Mouse (Mus musculus): ENCODE data around the gene Abracl.

Gene Abracl

DNA sequence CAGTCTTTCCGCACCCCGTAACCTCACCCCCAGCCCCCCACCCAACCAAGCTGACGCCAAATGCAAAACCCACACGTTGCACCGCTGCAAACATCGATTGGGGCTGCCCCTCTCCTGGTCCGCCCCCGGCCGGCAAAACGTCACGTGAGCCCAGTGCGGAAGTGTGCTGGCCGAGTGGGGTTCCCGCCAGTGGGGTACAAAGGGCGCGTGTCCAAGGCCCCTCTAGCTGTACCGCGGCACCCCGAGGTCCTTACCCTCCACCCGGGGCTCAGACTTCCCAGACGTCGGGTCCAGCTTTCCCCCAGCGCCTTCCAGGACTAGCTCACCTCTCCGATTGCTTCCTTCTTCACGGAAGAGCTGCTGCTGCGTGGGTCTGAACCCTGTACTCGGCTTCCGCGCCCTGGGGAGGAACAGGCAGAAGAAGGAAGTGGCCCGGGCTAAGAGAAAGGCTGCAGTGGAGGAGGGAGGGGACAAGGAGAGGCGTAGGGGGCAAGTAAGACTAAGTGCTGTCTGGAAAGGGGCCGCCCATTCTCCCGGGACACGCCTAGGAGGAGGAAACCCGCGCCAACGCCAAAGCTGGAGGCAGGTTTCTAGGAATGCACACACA is at the start of gene Abracl:
Abracl (minus strand) TSS at position 548 of the 607 bp plus-strand sequence.
- DNase-seq (ENCODE audit: low spot score in 2 of 2) = peak; percentile 24 to 48

DNA sequence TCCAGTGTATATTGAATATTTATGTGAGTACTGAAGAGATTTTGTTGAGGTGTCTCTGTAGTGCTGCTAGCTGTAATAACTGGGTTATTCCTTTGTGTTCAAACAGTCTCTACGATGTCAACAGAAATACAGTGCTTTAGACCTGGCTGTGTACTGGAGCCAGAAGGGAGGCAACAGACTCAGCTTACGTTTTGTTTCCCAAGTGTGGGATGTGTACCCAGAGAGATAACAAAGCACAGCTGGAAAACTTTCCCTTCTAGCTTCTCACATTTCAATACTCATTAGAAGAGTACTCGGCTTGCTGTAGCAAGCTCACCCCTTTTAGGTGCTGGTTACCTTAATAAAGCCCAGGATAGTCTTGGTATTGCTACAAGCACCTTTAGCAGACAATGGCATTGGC is 49.8 kb upstream of the Abracl start:
- DNase-seq (ENCODE audit: low spot score in 2 of 2) = no peak

DNA sequence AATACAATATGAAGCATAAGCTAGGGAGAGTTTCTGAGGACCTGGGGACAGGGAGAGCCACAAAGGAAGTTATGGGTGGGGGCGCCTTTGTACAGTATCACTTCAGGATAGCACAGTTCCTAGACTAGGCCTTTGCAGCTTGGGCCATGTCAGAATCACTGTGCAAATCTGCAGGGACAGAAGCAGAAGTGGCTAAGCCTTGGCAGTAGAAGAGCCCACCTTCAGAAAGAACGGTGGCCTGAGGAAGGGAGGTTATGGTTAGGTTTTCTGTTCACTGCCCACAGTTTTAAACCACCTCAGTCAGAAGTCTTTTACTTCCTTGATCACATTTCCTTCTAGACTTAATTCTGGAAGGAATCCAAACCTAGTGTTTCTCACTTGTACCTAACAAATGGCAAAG is 47.5 kb upstream of the Abracl start:
- DNase-seq (ENCODE audit: low spot score in 2 of 2) = no peak

DNA sequence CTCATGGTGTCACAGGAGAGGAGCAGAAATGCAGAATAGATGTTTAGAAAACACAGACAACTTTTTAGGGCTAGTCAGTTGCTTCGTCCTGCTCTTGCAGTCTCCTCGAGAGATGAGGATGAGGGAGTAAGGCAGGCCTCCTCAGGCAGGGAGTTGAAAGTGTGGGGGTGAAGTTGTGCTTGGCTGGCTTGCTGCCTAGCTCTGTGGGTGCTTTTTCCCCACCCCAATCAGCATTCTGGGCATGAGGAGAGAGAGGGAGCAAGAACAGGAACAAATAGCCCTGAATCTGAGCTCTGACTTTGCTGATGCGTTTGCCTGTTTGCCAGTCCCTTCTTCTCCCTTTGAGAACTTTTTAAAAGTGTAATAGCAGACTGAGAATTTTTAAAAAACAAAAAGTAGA is 47.1 kb upstream of the Abracl start:
- DNase-seq (ENCODE audit: low spot score in 2 of 2) = peak in 1 of 2 experiments; percentile 46

DNA sequence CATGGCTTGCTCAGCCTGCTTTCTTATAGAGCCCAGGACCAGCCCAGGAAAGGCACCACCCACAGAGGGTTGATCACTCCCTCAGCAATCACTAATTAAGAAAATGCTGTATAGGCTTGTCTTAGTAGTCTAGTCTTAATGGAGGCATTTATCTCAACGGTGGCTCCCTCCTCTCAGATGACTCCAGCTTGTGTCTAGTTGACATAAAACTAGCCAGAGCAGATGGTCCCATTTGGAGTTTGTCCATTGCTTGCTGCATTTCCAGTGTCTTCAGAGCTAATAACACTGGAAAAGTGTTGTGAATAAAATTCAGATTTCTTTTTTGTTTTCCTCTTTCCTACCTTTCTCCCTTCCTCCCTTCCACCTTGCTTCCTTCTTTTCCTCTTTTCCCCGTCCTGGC is 46.5 kb upstream of the Abracl start:
- DNase-seq (ENCODE audit: low spot score in 2 of 2) = no peak

DNA sequence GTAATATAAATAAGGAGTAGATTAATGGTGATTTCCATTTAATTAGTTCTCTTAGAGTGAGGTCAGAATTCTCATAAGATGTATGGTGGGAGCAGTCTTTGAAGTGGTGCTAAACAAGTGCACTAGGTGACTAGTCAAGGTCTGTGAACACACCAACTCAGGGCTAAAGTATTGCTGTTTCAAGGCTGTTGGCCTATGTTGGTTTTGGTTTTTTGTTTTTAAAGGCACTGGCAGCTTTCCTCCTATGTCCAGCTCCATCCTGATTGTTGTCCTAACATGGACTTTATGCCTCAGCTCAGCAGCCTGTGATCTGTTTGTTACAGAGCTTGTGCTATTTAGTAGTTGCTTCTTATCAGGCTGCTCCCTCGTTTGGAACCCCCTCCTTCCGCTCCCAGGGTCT is 45.8 kb upstream of the Abracl start:
- no peak for DNase-seq (ENCODE audit: low spot score in 2 of 2)

DNA sequence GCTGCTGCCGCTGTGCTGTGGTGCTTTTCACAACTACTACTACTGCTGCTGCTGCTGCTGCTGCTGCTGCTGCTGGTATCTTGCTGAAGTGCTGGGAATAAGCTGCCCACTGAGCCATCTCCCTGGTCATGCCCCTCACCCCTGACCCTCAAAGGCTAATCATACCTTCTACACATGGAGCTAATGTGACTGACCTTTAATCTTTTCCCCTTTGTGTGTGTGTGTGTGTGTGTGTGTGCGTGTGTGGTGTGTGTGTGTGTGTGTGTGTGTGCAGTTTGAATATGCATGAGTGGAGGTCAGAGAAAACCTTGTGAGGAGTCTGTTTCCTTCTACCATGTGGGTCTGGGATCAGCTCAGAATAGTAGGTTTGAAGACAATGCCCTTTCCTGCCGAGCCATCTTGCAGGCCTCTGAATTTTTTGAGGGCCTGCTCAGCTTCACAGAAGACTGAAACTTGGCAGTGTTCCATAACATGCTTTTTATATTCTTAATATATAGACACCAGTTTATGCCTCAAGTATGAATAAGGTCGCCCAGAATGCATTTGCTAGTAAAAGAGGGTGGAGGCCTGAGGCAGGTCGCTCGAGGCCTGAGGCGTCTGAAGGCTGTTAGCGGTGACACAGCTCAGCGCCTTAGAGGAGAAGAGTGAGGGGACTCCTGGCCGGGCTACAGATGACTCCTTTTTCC is 44.8 kb upstream of the Abracl start:
- no peak for DNase-seq (ENCODE audit: low spot score in 2 of 2)

DNA sequence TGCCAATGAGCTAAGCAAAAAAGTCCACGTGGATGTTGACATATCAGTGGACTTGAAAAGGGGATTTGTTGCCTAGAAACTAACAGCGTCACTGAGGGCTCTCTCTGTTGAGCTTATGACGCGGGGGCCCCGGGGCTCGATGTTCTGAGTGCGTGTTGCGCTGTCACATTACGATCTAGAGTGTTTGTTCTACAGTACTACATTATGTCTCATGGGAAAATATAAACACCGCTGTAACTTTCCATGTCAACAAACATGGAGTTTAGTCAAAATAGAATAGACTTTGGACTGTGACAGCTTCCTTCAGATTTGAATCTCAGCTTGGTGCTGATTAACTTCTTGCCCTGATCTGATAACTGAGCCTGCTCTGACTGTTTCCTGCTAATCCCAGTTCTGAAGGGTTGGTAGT is 42.9 kb upstream of the Abracl start:
- DNase-seq (ENCODE audit: low spot score in 2 of 2) = no peak

DNA sequence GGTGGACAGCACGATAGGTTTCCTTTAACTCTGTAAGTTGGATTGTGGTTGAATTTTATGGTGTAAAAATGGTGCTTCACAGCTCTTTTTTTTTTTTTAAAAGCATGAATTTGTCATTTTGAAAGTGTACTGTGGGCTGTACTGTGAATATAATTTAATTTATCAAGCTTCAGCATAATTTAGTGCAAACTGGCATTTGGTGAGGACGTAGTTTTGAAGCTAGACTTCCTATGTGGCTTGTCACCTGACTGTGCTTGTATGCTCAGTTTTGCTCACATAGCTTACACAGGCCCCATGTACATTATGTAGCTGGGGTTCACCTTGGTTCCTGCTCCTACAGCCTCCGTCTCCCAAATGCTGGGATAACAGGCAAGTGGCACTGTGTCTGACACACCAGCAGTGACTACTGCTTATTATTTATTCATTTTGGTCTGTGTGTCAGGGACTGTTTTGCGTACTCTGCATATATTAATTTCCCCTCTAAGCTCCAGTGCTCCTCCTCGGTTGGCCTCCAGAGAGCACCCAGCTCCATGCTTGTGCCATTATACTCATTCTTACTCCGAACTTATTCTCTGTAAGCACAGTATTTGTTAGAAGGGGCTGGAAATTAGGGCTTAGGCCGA is 41.6 kb upstream of the Abracl start:
- no peak for DNase-seq (ENCODE audit: low spot score in 2 of 2)

DNA sequence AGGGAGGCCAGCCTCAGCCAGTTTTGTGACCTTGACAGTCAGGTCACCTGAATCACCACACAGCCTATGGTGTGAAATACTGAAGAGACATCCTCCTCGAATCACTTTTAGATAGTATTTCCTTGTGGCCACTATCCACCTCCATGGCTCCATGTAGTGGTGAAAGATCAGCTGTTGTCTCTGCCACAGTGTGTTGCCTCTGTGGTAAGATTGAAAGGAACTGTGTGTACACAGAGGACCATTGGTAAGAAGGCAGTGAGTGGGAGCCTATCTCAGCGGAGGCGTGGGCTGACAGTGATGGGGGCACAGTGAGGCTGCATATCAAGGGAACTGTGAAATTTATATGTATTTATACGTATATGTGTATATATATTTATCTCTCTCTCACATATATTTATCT is 38.4 kb upstream of the Abracl start:
- DNase-seq (ENCODE audit: low spot score in 2 of 2) = no peak

DNA sequence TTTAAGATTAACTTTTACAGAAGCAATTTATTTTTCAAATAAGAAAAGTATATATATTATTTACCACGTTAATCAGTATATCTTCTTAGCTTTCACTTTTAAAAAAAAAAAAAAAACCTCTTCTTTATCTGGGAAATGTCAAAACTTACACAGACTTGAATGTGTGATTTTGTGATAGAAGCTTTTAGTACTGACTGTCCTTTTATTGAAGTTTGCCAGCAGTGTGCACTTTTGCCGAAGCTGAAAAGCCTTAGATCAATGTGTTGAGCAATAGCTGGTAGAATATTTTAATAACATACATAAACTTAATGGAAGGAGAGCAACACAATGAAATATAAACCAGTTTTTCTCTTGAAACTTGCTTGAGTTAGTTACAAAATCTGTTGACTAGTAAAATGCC is 37.7 kb upstream of the Abracl start:
- DNase-seq (ENCODE audit: low spot score in 2 of 2) = no peak

DNA sequence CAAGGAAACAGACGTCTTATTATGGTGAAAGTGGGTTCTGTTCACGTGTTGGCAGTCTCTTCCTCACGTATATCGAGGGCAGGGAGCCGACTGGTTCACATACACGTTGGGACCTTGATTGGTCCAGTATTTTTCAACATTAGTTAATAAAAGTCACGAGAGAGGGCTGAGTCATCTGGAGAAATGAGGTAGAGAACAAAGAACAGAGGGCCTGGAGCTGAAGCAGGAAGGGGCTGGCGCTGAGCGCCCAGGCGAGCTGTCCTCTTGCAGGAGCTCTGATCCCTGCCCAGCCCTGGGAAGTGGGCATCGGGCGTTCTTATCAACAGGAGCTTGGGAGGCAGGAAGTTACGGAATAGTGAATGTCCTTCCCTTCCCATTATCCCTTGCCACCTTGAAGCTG is 36.7 kb upstream of the Abracl start:
- DNase-seq (ENCODE audit: low spot score in 2 of 2) = no peak

DNA sequence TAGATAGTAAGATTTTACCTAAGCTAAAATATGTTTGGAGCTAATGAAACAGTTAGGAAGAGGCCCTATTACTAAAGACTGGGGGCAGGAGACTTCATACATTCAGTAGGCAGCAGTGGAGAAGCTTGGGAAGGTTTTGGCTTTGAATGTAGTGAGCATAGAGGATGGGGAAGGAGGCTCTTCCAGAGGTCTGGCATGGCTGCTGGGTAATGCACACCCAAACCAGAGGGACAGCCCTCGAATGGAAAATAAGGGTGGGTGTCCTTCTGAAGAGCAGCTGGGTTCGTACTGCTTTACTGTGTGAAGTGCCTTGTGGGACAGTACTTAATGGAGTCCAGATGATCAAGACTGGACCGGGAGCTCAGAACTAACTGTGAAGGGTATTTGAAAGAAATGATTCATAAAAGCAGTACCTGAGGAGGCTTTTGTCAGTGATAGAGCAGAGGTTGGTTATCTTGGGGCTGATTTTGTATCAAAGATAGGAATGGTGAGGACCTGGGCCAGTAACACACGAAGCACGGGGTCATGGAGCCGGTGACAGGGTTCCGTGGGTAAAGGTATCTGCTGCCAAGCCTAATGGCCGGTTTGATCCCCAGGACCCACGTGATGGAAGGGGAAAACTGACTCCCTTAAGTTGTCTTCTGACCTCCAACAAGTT is 35.7 kb upstream of the Abracl start:
- DNase-seq (ENCODE audit: low spot score in 2 of 2) = no peak

DNA sequence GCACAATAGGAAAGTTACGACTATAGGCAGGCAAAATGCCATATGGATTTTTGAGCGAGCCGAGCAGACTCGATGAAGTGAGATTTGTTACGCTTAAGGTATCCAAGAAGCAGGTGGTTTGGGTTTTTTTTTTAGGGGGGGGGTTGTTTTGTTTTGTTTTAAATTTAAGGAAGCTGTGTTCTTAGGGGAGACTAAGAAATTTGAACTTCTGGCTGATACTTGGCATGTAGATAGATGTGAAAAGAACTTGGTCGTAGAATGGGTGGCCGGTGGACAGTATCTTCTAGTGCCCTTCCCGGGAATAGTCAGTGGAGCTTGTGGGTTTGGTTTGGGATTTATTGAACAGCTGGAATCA is 33.3 kb upstream of the Abracl start:
- DNase-seq (ENCODE audit: low spot score in 2 of 2) = no peak

DNA sequence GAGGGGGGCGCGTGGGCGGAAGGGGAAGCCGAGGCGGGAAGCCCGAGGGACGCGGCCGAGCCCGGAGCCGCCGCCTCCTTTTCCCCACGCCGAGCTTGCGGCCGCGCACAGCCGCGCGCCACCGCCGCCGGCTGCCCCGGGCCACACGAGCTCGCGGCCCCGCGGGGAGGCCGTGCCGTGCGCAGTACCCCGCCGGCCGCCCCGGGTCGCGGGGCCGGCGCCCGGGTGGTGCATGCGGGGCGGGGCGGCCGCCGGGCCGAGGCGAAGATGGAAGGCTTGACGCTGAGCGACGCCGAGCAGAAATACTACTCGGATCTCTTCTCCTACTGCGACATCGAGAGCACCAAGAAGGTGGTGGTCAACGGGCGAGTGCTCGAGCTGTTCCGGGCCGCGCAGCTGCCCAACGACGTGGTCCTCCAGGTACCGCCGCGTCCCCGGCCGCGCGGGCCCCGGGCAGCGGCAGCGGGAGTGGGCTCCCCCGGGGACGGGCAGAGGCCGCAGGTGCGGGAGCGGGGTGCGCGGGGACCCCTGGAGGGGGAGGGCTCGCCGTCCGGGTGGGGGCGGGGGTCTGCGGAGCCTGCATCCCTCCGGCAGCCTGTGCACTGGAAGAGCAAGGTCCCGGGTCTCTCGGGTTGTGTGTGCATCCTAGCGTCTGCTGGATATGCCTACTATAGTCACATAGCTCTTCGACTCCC is 32.8 kb upstream of the Abracl start, which contains the start of gene Reps1:
Reps1 (plus strand) TSS at position 166 of the 695 bp plus-strand sequence.
- DNase-seq (ENCODE audit: low spot score in 2 of 2) = peak in 1 of 2 experiments; percentile 13

DNA sequence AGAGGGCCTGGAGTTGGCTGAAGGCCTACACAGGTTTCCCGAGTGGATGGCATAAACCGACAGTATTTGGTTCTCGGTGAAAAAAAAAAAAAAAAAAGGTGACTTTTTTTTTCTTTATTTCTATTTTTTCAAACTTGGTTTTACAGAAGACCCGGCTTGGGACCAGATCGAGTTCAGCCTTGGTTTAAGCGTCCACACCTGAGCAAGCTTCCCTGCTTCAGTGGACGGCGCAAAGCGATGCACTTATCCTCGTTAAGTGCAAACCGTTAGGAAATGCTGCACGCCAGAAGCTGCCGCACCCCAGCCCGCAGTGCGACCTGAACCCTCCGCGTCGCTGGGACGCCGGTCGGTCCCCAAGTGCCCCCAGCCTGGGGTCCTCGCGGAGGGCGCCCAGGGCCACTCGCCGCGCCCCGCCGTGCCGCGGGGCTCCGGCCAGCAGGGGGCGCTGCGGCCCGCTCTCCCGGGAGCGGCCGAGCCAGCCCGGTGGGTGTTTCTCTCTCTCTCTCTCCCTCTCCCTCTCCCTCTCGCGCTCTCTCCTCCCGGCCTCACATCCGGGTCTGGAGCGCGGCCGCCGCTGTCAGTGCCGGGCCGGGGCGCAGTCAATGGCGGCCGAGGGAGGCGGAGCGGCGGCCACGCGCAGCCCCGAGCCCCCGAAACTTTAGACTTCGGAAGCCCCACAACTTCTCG is 32.1 kb upstream of the Abracl start:
- DNase-seq (ENCODE audit: low spot score in 2 of 2) = peak; percentile 60 to 68

DNA sequence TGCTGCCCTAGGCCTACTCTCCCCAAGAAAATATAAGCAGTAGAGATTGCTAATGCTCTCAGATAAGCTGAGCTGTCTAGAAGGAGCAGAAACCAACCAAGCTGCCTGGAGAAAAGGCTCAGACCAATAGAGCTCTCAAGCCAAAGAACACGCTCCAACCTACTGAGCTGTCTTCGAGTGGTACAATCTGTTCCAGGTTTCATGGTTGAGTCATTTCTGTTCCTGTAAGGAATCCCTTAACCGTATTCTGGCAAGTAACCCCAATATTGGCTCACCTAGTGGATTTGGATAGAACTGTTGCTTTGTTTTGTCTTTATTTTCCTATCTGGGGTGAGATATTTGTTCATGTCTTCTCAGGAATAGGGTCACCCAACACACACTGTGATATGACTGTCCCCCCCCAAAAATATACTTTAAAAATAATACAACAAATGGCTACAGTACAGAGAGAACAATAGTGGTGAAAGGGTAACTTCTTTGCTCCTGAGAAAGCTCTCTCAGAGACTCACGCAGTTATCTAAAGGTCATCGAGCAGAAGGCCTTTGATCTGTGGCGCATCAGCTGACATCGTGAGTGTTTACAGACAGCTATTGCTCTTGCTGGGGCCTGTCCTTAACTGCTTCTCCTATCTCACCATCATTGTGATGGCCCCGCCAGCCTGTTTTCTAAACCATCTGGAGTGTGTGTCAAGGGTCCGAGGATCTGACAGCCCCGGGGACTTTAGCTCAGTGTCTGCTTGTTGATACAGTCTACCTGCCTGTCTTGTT is 24.5 kb upstream of the Abracl start:
- no peak for DNase-seq (ENCODE audit: low spot score in 2 of 2)

DNA sequence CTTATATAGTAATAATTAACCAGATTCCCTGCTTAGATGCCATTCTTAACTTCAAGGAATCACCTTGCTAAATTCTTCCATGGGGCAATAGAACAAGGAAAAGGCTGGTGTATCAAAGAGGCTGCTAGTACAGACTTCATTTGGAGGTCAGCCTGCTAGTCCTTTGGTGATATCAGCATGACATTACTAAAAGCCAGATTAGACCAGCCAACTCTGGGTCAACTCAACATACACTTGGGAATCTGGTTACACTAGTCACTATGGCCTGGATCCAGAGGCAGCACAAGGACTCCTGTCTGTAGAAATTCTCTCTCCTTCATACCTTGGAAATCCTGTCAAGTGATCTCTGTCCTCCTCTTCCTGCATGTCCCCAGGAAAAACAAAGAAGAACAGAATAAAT is 23.3 kb upstream of the Abracl start:
- no peak for DNase-seq (ENCODE audit: low spot score in 2 of 2)

DNA sequence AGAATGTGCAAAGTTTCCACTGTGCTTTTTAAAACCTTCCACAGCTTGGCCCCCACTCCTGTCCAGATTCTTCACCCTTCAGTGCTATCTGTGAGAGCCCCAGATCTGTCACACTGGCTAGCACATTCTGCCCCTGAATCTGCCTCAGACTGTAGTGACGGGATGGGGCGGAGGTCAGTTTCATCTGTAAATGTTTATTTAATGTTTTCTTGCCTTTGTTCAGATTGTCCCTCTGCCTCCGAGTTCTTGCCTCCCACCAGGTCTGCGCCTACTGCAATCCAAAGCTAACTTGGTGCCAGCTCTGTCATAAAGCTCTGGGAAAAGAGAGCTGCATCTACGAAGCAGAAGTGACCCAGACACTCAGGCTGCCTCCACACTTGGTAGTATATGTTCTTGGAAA is 13.8 kb upstream of the Abracl start:
- no peak for DNase-seq (ENCODE audit: low spot score in 2 of 2)

DNA sequence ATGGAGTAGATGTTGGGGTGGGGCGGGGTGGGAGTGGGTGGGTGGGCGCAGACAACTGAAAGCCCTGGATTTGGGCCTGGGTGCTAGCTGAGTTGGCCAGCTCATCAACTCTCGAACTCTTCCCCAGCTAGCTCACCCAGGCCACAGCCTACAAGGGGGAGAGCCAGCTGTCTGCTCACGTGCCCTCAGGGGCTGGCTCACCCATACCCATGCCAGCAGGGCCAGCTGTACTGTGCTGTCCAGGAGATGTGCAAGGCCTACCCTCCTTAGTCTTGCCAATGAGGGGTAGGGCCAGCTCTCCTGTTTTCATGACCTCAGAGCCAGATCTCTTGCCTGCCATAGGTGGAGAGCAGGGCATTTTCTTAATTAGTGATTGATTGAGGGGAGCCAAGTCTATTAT is 11.3 kb upstream of the Abracl start:
- DNase-seq (ENCODE audit: low spot score in 2 of 2) = no peak

DNA sequence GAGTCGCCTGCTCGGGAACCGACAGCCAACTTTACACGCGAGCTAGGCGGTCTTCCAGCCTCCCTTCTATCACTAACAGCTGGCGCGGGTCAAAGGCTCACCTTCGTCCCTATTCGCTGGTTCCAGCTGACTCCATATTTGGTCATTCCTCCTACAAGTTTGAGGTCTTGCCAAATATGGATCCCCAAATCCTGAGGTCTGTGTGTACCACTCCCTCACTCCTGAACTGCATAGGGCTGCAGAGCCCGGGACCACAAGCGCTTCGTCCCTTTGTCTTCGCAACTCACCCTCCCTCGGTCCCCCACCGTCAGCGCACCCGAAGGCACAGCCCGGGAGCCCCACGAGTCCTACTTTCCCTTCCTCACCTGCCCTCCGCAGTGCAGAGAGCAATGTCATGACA is 776 bp downstream of the Abracl start:
- DNase-seq (ENCODE audit: low spot score in 2 of 2) = peak; percentile 13 to 25

Data from frontal cortex, postnatal 25 days (tissue).